Mouse (Mus musculus) A20 (cell line): Measurements from ENCODE around the gene Bbs9.

Experiments used
- DNase-seq: peaks from one replicate; pipeline ENCODE4 v3.0.0-alpha.2; 2011; ENCODE audit warnings: low read depth, low spot score

The Bbs9 gene

GRCm38 (mm10) chr9:22632800-22633485, 157.4 kb downstream of the Bbs9 start:
- DNase-seq = no peak

- peak; percentile 62 for DNase-seq
Measured at GRCm38 (mm10) chr9:22638502-22638901, 163.0 kb downstream of the Bbs9 start.

- peak; percentile 49 for DNase-seq
Measured at GRCm38 (mm10) chr9:22640683-22641431, 165.3 kb downstream of the Bbs9 start.

DNA sequence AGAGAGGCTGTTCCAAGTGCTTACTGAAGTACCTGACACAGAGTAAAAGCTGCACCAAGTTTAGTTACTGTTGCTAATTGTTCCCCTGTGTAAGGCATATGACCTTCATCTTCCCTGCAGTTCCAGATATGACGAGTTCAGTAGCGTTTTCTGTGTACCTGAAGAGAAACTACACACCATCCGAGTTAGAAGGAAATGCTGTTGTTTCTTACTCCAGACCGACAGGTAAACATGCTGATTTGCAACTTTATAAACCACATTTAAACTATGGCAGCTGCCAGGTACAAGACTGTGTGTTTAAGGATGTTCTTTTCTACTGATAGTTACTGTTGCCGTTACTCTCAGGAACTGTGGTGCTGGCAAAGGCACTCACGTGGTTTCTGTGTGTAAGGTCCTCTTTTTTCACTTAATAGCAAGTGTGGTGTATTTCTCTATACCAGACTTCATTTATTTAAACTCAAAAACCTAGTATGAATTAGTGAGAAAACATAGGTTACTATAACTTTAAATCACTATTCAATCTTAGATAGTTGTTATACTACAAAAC, 170.4 kb downstream of the Bbs9 start:
- no peak for DNase-seq

GRCm38 (mm10) chr9:22646461-22646860, 170.9 kb downstream of the Bbs9 start:
- DNase-seq = no peak

DNA sequence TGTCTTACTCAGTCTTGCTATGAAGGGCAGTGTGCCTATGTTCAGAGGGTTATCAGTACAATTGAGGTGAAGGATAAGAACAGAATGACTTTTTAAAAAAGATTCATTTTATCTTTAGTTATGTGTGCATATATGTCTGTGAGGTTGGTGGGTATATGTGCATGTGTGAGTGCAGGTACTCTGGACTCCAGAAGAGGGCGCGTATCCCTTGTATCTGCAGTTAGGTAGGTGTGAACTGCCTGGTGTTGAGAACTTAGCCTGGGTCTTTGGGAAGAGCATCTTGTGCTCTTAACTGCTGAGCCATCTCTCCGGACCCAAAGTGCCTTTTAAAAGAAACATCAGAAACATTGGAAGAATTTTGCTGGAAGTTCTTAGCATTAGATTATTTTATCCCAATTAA, 172.6 kb downstream of the Bbs9 start:
- DNase-seq = no peak

DNA sequence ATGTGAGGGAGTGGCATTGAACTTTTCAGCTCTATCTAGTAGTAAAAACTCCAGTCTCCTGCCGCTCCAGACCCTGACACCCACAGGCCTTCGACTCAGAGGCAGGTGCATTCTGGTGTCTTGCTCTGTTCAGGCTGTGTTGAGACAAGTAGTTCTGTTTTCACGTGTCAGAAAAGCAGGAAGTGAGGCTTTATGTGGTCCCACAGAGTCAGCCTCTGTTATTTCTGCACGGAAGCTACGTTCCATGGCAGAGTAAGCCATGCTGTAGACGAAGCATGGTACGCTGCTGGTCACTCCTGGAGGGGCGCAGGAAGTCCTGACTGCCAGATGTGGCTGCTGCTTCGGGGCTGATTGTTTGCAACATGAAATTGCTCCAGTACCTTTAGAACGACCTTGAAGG, 174.1 kb downstream of the Bbs9 start:
- DNase-seq = peak; percentile 76

DNA sequence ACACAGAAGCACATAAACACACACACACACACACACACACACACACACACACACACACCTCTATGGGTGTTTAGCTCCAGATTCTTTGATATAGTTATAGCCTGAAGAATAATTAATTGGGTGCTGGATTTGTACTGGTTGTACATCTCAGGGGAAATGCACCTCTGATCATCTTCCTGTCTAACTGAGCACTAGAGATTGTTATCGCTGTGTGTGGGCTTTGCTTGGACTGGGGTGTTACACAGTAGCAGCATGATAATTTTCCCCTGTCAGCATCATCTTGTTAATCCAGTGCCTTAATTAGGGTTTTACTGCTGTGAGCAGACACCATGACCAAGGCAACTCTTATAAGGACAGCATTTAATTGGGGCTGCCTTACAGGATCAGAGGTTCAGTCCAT, 175.3 kb downstream of the Bbs9 start:
- DNase-seq = no peak

GRCm38 (mm10) chr9:22651619-22652018, 176.1 kb downstream of the Bbs9 start:
- no peak for DNase-seq

DNA sequence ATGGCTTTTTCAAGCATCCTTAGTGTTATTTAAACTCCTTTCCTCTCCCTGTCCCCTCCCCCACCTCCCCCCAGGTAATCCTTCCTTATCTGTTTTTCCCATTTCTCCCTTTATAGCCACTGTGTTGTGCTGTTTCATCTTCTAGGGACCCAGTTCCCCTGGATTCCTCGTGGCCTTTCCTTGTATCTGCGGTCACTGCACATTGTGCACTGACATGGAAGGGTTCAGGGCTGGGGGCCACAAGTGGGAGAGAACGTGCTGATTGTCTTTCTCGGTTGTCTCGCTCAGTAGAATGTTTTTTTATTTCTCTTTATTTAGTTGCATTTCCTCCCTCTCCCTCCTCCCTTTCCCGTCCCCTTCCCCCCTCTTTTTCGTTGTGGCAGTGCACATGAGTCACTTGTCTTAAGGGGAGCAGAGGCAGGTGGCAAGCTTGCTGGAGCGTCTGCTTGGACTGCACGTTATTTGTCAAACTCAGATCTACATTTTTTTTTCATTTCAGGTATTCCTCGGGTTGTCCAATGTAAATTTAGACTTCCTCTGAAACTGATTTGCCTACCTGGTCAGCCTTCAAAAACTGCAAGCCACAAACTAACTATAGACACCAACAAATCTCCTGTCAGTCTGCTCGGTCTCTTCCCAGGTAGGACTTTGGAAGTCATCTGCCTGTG, 179.3 kb downstream of the Bbs9 start:
- DNase-seq = peak; percentile 44

DNA sequence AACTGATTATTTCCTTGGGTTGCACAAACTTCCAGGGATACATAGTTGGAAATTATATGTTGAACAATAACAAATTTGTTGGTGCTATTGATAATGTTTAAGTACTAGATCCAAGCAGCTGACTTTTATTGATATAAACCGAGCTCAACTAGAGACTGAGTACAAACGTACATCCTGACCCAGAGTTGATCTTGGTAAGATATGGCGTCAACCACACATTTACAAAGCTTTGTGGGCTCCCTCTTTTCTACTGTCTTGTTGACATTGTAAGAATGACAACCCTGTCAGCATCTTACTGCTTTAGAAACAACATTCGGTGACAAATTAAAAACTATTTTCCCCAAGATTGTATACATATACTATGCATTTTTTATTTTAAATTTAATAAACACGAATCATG, 181.7 kb downstream of the Bbs9 start:
- no peak for DNase-seq

- DNase-seq = no peak
Measured at GRCm38 (mm10) chr9:22665155-22665554, 189.6 kb downstream of the Bbs9 start.

DNA sequence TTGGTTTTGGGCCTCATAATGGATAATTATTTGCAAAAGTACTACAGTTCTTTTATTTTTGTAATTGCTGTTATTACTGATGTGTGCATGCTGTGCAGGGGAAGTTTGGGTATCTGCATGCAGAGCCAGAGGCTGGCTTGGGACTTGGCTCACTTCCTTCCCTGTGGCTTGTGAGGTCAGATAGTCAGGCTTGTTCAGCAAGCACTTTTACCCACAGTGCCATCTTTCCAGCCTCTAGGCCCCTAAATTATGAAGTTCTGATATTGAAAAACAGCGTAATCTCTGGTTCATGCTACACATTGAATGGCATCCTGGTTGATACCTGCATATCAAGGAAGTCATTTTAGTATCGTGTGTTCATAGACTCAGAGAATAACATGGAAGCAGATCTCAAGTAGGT, 197.4 kb downstream of the Bbs9 start:
- DNase-seq = no peak

DNA sequence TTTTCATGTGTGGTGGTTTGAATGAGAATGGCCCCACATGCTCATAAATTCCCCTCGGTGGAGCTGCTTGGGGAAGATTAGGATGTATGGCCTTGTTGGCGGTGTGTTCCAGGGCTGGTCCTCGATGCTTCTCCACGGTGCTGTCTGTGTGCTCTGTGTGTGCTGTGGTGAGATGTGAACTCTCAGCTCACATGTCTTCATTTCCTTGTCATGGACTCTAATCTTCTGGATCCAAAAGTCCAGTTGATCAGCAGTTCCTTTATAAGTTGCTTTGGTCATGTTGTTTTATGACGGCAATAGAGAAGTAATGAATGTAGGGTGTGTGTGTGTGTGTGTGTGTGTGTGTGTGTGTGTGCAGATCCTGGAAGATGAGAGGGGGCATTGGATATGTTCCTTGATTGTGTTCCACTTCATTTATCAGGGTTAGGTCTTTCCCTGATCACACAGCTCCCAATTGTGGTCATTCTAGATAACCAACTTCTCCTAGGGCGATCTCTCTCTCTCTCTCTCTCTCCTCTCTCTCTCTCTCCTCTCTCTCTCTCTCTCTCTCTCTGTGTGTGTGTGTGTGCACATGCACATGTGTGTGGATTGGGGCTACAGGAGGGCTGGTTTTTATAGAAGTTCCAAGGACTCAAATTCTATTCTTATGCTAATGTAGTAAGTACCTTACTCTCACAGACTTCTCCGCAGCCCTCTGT, 201.8 kb downstream of the Bbs9 start:
- no peak for DNase-seq

GRCm38 (mm10) chr9:22677997-22678396, 202.5 kb downstream of the Bbs9 start:
- DNase-seq = no peak

DNA sequence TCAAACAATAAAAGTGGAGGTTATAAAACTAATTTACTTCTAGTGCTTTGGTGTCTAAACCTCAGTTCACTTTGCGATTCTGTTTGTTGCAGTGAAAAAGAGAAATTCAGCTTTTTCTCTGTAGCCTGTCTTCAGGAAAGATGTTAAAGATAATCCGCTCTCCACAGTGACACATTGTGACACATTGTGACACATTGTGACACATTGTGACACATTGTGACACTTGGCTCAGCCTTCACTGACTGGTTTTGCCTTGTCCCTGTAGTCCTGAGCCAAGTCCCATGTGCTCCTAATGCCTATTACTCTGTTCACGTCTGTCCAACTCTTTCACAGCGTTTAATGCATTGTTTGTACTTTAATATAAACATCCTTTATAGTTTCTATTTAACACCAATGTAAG, 203.0 kb downstream of the Bbs9 start:
- no peak for DNase-seq

DNA sequence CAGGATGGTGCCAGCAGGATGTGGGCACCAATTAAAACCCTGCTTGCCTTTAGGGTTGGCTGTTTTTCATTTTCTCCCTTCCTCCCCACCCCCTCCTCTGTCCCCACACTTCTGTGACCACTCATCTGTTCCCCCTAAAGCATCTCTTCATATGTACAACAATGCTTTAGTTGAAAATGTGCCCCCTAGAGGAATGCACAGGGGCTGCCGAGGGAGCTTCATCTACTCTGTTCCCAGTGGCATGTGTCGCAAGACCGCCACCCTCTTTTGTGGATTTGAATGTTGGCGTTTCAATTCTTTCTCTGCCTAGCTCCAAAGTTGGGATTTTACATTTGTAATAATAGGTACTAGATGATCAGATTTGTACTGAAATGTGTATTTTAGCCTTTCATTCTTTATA, 204.0 kb downstream of the Bbs9 start:
- DNase-seq = no peak

DNA sequence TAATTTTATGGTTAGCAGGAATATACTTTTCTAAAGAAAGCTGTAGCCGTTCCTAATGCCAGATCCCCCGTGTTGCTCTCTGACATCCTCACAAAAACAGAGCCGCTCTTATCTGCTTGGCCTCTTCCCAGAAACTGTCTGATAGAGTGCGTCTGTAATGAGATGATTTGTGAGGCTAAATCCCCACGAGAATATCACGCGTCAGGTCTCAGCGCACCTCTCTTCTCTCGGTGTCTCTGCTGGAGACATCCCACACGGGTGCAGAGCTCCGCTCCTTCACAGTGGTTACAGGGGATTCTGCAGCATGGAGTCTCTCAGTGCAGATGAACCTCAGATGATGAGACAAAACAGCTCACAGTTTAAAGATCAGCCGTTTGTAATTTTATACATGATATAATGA, 204.5 kb downstream of the Bbs9 start:
- DNase-seq = no peak

- no peak for DNase-seq
Measured at GRCm38 (mm10) chr9:22680484-22680883, 205.0 kb downstream of the Bbs9 start.

- no peak for DNase-seq
Measured at GRCm38 (mm10) chr9:22683786-22684185, 208.3 kb downstream of the Bbs9 start.

- no peak for DNase-seq
Measured at GRCm38 (mm10) chr9:22686765-22687472, 211.4 kb downstream of the Bbs9 start.
